Mouse (Mus musculus) lung, adult 2 months (tissue): ENCODE results near the gene Poll.

Experiments used
- CTCF ChIP-seq: fragments of 200-500 bp; IDR thresholded peaks from 2 replicates; pipeline ENCODE4 v1.5.1; 2011; ENCODE audit warnings: mild to moderate bottlenecking, low read length, control low read depth; ENCODE audit not compliant: insufficient read depth
- POLR2A ChIP-seq: fragments of 200-500 bp; IDR thresholded peaks from 2 replicates; pipeline ENCODE4 v1.6.1; 2011; ENCODE audit warnings: low read depth, mild to moderate bottlenecking, control low read depth, low read length, borderline replicate concordance; ENCODE audit errors: extremely low read depth

- TF ChIP-seq CTCF (no peak), POLR2A (no peak)
These were observed 7.0 kb upstream of the Poll start for GRCm38 (mm10) chr19:45567367-45567766.
